In the genomic region with DNA sequence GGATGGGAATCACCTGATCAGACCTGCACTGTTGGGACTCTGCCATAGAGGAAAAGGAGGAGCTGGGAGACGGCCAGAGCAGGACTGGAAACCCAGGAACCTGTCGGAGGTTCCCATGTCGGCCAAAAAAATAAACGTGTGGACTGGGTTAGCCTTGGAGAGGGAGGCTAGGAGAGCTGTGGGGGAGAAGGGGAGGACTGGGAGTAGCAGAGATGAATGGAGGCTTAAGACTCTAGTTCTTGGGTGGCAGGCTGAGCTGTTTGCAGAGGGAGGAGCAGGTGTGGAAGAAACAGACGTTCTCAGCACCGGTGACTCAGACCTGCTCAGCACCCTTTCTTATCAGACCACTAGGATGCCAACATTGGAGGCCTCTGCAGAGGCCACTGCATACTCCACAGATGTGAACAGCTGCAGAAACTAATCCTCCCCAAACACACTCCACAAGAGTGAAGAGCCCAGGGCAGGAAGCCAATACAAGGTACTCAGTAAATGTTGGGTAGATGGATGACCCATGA, we compare ENCODE assay signal across 10 mouse cellular contexts. TPM values are rescaled to one million over a fixed set of nuclear protein-coding genes. Genes with fewer than 3 reads are reported as not detected.
A peak's percentile ranks its signal among the peaks of the same experiment; 100 is the strongest.
DNase-seq lines count a peak whose midpoint lies in the region; ATAC-seq lines count a peak whose summit lies in the region.
"Had no signal": no experiment of that assay in that cellular context is flagged by ENCODE, and none has a peak within 500 bp of the region (broad histone marks: within the 10 kb centered on the region; RNA-seq: fewer than 3 reads in every experiment).

No protein-coding gene starts in this region.

- H3K9me3 ChIP-seq in stomach, embryonic 16.5 days (replicated peaks; ENCODE audit: control insufficient read depth, low read length): no peaks in the 10 kb centered on the region
- H3K9me3 ChIP-seq: embryonic facial prominence, embryonic 13.5 days; liver, embryonic 13.5 days had no signal

- no peaks in the 10 kb centered on the region for H3K27me3 ChIP-seq in stomach, embryonic 16.5 days (ENCODE audit: control insufficient read depth, insufficient read depth, low read length)

- ATAC-seq in stomach, embryonic 16.5 days (ENCODE audit: insufficient read depth, low FRiP score): peak; percentile 27
- ATAC-seq in megakaryocyte progenitor cell, adult 5-6 weeks (replicated peaks; ENCODE audit: poor library complexity): no peak

- DNase-seq in heart, adult 11 months: peak; percentile 94
- DNase-seq in heart, adult 9 months (ENCODE audit: low spot score in 2 of 2): no peak
- DNase-seq in urinary bladder, adult 18-20 months (ENCODE audit: low spot score in 2 of 2): peak; percentile 42 to 48
- DNase-seq in urinary bladder, postnatal 4 days (ENCODE audit: low spot score in 2 of 2): no peak
- peak; percentile 71 to 76 for DNase-seq in kidney, postnatal 36 days
- no peak for DNase-seq in urinary bladder, postnatal 25 days (ENCODE audit: low spot score)
- DNase-seq: liver, embryonic 13.5 days had no signal

- 20% methylated on average over 6 of the region's 6 CpGs for WGBS in stomach, embryonic 16.5 days

- H3K4me2 ChIP-seq in stomach, embryonic 16.5 days (ENCODE audit: low read depth, low read length): peak overlapping the region; percentile 86

- no peak overlapping the region for H3K4me3 ChIP-seq in stomach, embryonic 16.5 days (replicated peaks; ENCODE audit: low read length)

- H3K4me1 ChIP-seq in stomach, embryonic 16.5 days (ENCODE audit: control insufficient read depth, insufficient read depth, low read length): peaks cover 13% of the 10 kb centered on the region

- no peaks in the 10 kb centered on the region for H3K36me3 ChIP-seq in stomach, embryonic 16.5 days (ENCODE audit: control insufficient read depth, insufficient read depth, low read length)
- H3K36me3 ChIP-seq: liver, embryonic 13.5 days had no signal

- peak overlapping the region; percentile 68 for H3K27ac ChIP-seq in stomach, embryonic 16.5 days (ENCODE audit: low read length)
- H3K27ac ChIP-seq: embryonic facial prominence, embryonic 13.5 days; liver, embryonic 13.5 days had no signal

- no peak overlapping the region for H3K9ac ChIP-seq in stomach, embryonic 16.5 days (ENCODE audit: low read length)
- H3K9ac ChIP-seq: liver, embryonic 13.5 days had no signal

RNA-seq across cellular contexts. Expression of gene Sfxn5, which starts 1.9 kb away (rescaled TPM):
- 10.7 and 11.0 TPM in 2 replicates for polyA plus RNA-seq in stomach, embryonic 16.5 days (2015; fragmentation: Nextera tagmentation; extraction: Ambion mirVana)
- 1.1 and 2.7 TPM in 2 replicates for total RNA-seq in megakaryocyte progenitor cell, adult 5-6 weeks (2015)
- 1.7 and 2.3 TPM in 2 replicates for total RNA-seq in megakaryocyte progenitor cell, adult 5-6 weeks (2017)

RNA-seq across cellular contexts. Expression of gene Rab11fip5, which starts 43.2 kb away (rescaled TPM):
- polyA plus RNA-seq in stomach, embryonic 16.5 days (2015; fragmentation: Nextera tagmentation; extraction: Ambion mirVana): 10.1 and 10.2 TPM in 2 replicates
- total RNA-seq in megakaryocyte progenitor cell, adult 5-6 weeks (2015): 4.2 and 4.4 TPM in 2 replicates
- 3.1 and 5.5 TPM in 2 replicates for total RNA-seq in megakaryocyte progenitor cell, adult 5-6 weeks (2017)

Comparison
In these comparisons a context has a peak if more than half of its experiments do, and no peak if none do; other contexts are left out.
1. DNase-seq: peak in heart, adult 11 months (single experiment), urinary bladder, adult 18-20 months (2 of 2) and kidney, postnatal 36 days (2 of 2); none in heart, adult 9 months (0 of 2), urinary bladder, postnatal 4 days (0 of 2) and urinary bladder, postnatal 25 days (single experiment).